Mouse (Mus musculus): ENCODE measurements at regions not wholly inside any gene's neighbourhood (a gene's known extent, or its start where the extent isn't known, plus 50 kb on each side); places are given as distances from the start of the nearest gene placed in this dataset.

- no peak for ATAC-seq (ENCODE audit: borderline replicate concordance, extremely low read depth, low FRiP score, low TSS enrichment)
- H3K4me1 ChIP-seq, result no peaks in the 10 kb centered on the region
- no peak overlapping the region for H3K9ac ChIP-seq
Observed at GRCm38 (mm10) chr9:30848249-30848648, 74.0 kb downstream of the Adamts15 start.

GRCm38 (mm10) chr9:30845609-30846290 is 76.5 kb downstream of the Adamts15 start:
- Histone ChIP-seq H3K4me2 (no peak overlapping the region), H3K27me3 (no peaks in the 10 kb centered on the region), H3K36me3 (no peaks in the 10 kb centered on the region), H3K27ac (no peak overlapping the region), H3K9ac (no peak overlapping the region), H3K4me1 (no peaks in the 10 kb centered on the region), H3K4me3 (no peak overlapping the region), H3K9me3 (no peaks in the 10 kb centered on the region)
- no peak; the same call in 1 of the 2 replicates for ATAC-seq (ENCODE audit: borderline replicate concordance, extremely low read depth, low FRiP score, low TSS enrichment)
- 51% methylated on average over 10 of the region's 10 CpGs for WGBS

More at GRCm38 (mm10) chr9:30848249-30848648, 74.0 kb downstream of the Adamts15 start:
- 54% methylated on average over 1 of the region's 1 CpGs for WGBS
- H3K36me3 ChIP-seq, result no peaks in the 10 kb centered on the region
- H3K27ac ChIP-seq, result no peak overlapping the region
- no peaks in the 10 kb centered on the region for H3K27me3 ChIP-seq
- no peaks in the 10 kb centered on the region for H3K9me3 ChIP-seq
- no peak overlapping the region for H3K4me3 ChIP-seq
- H3K4me2 ChIP-seq, result no peak overlapping the region

GRCm38 (mm10) chr9:30844079-30844563 is 78.1 kb downstream of the Adamts15 start:
- H3K27ac ChIP-seq, result no peak overlapping the region
- H3K36me3 ChIP-seq, result no peaks in the 10 kb centered on the region
- H3K4me1 ChIP-seq, result no peaks in the 10 kb centered on the region
- H3K4me2 ChIP-seq, result no peak overlapping the region
- peak; percentile 82 for ATAC-seq (ENCODE audit: borderline replicate concordance, extremely low read depth, low FRiP score, low TSS enrichment)
- no peaks in the 10 kb centered on the region for H3K9me3 ChIP-seq
- H3K4me3 ChIP-seq, result no peak overlapping the region
- 16% methylated on average over 8 of the region's 8 CpGs for WGBS
- H3K27me3 ChIP-seq, result 0 out of 2 replicates have a peak, but pooled peaks cover 4% of the 10 kb centered on the region
- H3K9ac ChIP-seq, result no peak overlapping the region

DNA sequence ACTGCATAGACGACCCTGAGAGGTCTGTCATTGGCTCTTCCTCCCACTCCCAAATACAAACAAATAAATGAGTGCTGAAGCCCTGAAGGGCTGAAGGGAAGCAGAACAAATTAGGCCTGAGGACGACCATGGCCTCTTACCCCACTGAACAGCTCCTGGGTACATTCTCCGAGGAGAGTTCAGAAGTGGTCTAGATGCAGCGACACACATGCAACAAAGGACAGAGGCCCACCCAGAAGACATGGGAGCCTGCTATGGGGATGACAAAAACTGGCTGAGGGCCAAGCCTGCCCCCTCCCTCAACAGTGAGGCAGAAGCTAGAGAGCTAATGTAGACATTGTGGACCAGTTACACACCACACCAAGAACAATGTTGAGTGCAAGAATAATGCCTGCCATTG is 87.3 kb downstream of the Adamts15 start:
- Histone ChIP-seq H3K4me2 (no peak overlapping the region), H3K9ac (no peak overlapping the region), H3K27ac (no peak overlapping the region; the same call in 1 of the 2 replicates), H3K4me1 (peaks cover 7% of the 10 kb centered on the region; the same call in 1 of the 2 replicates), H3K36me3 (no peaks in the 10 kb centered on the region), H3K4me3 (no peak overlapping the region), H3K9me3 (no peaks in the 10 kb centered on the region), H3K27me3 (peaks cover 20% of the 10 kb centered on the region)
- WGBS, result 37% methylated on average over 4 of the region's 4 CpGs
- no peak for ATAC-seq (ENCODE audit: borderline replicate concordance, extremely low read depth, low FRiP score, low TSS enrichment)

GRCm38 (mm10) chr9:30834565-30834905 is 87.7 kb downstream of the Adamts15 start:
- peaks cover 22% of the 10 kb centered on the region for H3K27me3 ChIP-seq
- peak overlapping the region; percentile 50 for H3K27ac ChIP-seq
- H3K9me3 ChIP-seq, result no peaks in the 10 kb centered on the region
- no peak overlapping the region for H3K9ac ChIP-seq
- no peaks in the 10 kb centered on the region for H3K36me3 ChIP-seq
- ATAC-seq (ENCODE audit: borderline replicate concordance, extremely low read depth, low FRiP score, low TSS enrichment), result no peak
- no peak overlapping the region for H3K4me3 ChIP-seq
- WGBS, result 45% methylated on average over 10 of the region's 10 CpGs
- peaks cover 9% of the 10 kb centered on the region for H3K4me1 ChIP-seq
- no peak overlapping the region for H3K4me2 ChIP-seq

DNA sequence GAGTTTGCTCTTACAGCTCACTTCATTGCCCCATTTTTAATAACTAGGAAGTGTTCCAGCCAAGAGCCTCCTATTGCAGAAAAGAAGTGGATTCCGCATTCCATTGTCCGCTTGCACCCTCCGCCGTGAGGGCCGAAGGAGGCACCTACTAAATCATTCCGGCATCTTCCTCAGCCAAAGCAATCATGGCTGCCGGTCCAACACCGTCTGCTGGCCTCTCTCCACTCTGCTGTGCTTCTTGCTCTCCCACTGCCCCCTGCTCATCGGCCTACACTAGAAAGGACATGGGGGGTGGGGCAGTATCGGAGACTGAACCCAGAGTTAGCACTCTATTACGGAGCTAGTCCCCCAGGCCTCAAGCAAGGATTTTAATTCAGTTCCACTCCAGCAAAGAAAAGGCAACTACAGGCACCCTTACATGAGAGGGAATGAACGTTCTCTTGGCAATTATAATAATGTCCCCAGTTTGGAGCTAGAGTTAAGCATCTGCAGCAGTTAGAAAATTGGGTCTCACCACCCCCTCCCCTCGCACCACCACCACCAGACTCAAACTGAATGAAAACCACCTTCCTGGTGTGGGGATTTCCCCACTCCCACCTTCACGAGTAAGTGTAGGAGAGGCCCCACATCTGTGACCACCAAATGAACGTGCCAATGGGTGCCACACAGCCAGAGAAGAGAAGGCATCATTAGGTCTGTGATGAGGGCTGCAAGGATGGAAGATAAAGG is 88.3 kb downstream of the Adamts15 start:
- Histone ChIP-seq H3K4me3 (no peak overlapping the region), H3K4me2 (no peak overlapping the region), H3K9me3 (no peaks in the 10 kb centered on the region), H3K9ac (no peak overlapping the region), H3K36me3 (no peaks in the 10 kb centered on the region), H3K27ac (peak overlapping the region; percentile 50), H3K4me1 (peaks cover 11% of the 10 kb centered on the region), H3K27me3 (peaks cover 24% of the 10 kb centered on the region)
- peak; percentile 87 for ATAC-seq (ENCODE audit: borderline replicate concordance, extremely low read depth, low FRiP score, low TSS enrichment)
- WGBS, result 49% methylated on average over 15 of the region's 15 CpGs

- Histone ChIP-seq H3K4me2 (no peak overlapping the region), H3K27ac (peak overlapping the region; percentile 42; the same call in 1 of the 2 replicates), H3K27me3 (peaks cover 42% of the 10 kb centered on the region), H3K36me3 (no peaks in the 10 kb centered on the region), H3K9me3 (no peaks in the 10 kb centered on the region), H3K4me3 (no peak overlapping the region), H3K4me1 (peaks cover 7% of the 10 kb centered on the region; the same call in 1 of the 2 replicates), H3K9ac (no peak overlapping the region)
- no peak; the same call in 1 of the 2 replicates for ATAC-seq (ENCODE audit: borderline replicate concordance, extremely low read depth, low FRiP score, low TSS enrichment)
- 53% methylated on average over 3 of the region's 3 CpGs for WGBS
Observed at GRCm38 (mm10) chr9:30829158-30829870, 92.9 kb downstream of the Adamts15 start.

- WGBS, result 71% methylated on average over 1 of the region's 1 CpGs
- Histone ChIP-seq H3K36me3 (no peaks in the 10 kb centered on the region), H3K27me3 (peaks cover 43% of the 10 kb centered on the region), H3K27ac (no peak overlapping the region), H3K4me3 (no peak overlapping the region), H3K4me1 (peaks cover 4% of the 10 kb centered on the region; the same call in 1 of the 2 replicates), H3K4me2 (no peak overlapping the region), H3K9me3 (no peaks in the 10 kb centered on the region), H3K9ac (no peak overlapping the region)
- no peak for ATAC-seq (ENCODE audit: borderline replicate concordance, extremely low read depth, low FRiP score, low TSS enrichment)
Observed at GRCm38 (mm10) chr9:30827780-30828179, 94.5 kb downstream of the Adamts15 start.

GRCm38 (mm10) chr9:30824056-30824625 is 98.1 kb downstream of the Adamts15 start:
- Histone ChIP-seq H3K9me3 (no peaks in the 10 kb centered on the region), H3K27ac (no peak overlapping the region), H3K36me3 (no peaks in the 10 kb centered on the region), H3K9ac (no peak overlapping the region), H3K4me1 (peaks cover 3% of the 10 kb centered on the region; the same call in 1 of the 2 replicates), H3K4me3 (no peak overlapping the region), H3K4me2 (no peak overlapping the region), H3K27me3 (peaks cover 45% of the 10 kb centered on the region)
- ATAC-seq (ENCODE audit: borderline replicate concordance, extremely low read depth, low FRiP score, low TSS enrichment), result peak; percentile 37; the same call in 1 of the 2 replicates
- WGBS, result 32% methylated on average over 4 of the region's 4 CpGs

DNA sequence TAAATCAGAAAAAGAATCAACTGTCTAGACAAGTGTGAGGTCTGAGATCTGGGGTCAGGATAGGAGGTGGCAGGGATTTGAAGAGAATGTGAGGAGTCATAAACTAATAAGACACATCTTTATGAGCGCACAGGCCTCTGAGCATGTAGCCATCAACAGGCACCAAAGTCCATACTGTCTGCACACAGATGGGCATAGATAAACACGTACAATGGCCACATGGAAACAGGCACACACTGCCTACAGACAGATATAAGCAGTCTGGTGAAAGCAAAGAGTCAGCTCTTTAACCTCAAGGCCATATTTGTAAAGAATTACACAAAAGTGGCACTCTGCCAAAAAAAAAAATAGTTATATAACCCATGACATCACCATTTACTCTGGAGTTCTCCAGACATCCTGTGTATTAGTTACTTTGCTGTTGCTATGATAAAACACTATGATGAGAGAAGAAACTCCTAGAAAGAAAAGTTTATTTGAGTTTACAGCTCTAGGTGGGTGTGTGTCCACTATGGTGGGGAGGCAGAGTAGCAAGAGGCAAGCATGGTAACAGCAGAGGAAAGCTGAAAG is 101.4 kb downstream of the Adamts15 start:
- ATAC-seq (ENCODE audit: borderline replicate concordance, extremely low read depth, low FRiP score, low TSS enrichment), result no peak; the same call in 1 of the 2 replicates
- no peaks in the 10 kb centered on the region for H3K36me3 ChIP-seq
- no peak overlapping the region for H3K4me3 ChIP-seq
- WGBS, result 64% methylated on average over 2 of the region's 2 CpGs
- no peaks in the 10 kb centered on the region for H3K9me3 ChIP-seq
- no peak overlapping the region for H3K4me2 ChIP-seq
- peaks cover 3% of the 10 kb centered on the region; the same call in 1 of the 2 replicates for H3K4me1 ChIP-seq
- no peak overlapping the region for H3K27ac ChIP-seq
- no peak overlapping the region for H3K9ac ChIP-seq
- peaks cover 22% of the 10 kb centered on the region; the same call in 1 of the 2 replicates for H3K27me3 ChIP-seq

DNA sequence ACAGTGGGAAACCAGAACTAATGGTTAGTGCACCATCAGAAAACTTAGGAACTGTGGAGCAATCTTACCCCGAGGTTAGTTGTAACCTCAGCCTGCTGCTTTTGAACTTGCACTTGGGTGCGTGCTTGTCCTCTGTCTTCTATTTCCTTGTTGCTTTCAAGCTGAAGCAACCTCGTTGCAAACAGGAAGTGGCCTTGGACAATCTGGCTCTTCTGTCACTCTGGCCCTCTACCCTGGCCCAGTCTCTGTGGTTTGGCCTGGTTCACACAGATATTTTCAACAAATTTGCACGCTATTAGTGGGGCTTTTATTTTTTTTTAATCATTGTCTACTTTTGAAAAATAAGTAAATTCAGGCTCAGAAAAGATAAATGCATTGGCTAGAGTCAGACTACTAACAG is 109.0 kb downstream of the Adamts15 start:
- Histone ChIP-seq H3K4me2 (no peak overlapping the region), H3K9ac (no peak overlapping the region), H3K9me3 (no peaks in the 10 kb centered on the region), H3K36me3 (no peaks in the 10 kb centered on the region), H3K4me3 (no peak overlapping the region), H3K27ac (no peak overlapping the region), H3K4me1 (peaks cover 22% of the 10 kb centered on the region), H3K27me3 (0 out of 2 replicates have a peak, but pooled peaks cover 5% of the 10 kb centered on the region)
- no peak for ATAC-seq (ENCODE audit: borderline replicate concordance, extremely low read depth, low FRiP score, low TSS enrichment)
- WGBS, result 50% methylated on average over 4 of the region's 4 CpGs

Measured in lung, embryonic 15.5 days (tissue).